Mouse (Mus musculus) lung, postnatal 0 days (tissue): ENCODE measurements at regions not wholly inside any gene's neighbourhood (a gene's known extent, or its start where the extent isn't known, plus 50 kb on each side); places are given as distances from the start of the nearest gene placed in this dataset.

Experiments used
- CTCF ChIP-seq: IDR thresholded peaks from 2 replicates; pipeline ENCODE4 v1.5.1; 2016; ENCODE audit warnings: antibody characterized with exemption, mild to moderate bottlenecking
- EP300 ChIP-seq: IDR thresholded peaks from 2 replicates; pipeline ENCODE4 v1.6.1; 2016; ENCODE audit warnings: antibody characterized with exemption, mild to moderate bottlenecking, control low read depth

- TF ChIP-seq CTCF (no peak), EP300 (no peak)
Measured at GRCm38 (mm10) chr15:6993226-6993625, 97.2 kb upstream of the Lifr start.
